Mouse (Mus musculus): ENCODE measurements at regions not wholly inside any gene's neighbourhood (a gene's known extent, or its start where the extent isn't known, plus 50 kb on each side); places are given as distances from the start of the nearest gene placed in this dataset.

GRCm38 (mm10) chr1:177322745-177323299 lies 64.8 kb upstream of the Akt3 start:
- TF ChIP-seq CTCF (conservative IDR thresholded peaks at IDR 0.05; ENCODE audit: insufficient read depth, insufficient read length, low read depth, low read length) = no peak
- TF ChIP-seq POLR2A (IDR thresholded peaks at IDR 0.05; ENCODE audit: low read depth, low read length) = no peak

Measured in kidney, adult 2 months (tissue).